Mouse (Mus musculus): ENCODE data around the gene Rasal1. TPM values are rescaled to one million over a fixed set of nuclear protein-coding genes. Genes with fewer than 3 reads are reported as not detected.

Rasal1 gene
- polyA plus RNA-seq, 1 experiment: 20.0 TPM

- peak overlapping the region; percentile 14; the same call in 1 of the 2 replicates for H3K27ac ChIP-seq (ENCODE audit: control insufficient read depth, insufficient read depth, low read depth, low read length)
- peaks cover 30% of the 10 kb centered on the region for H3K4me1 ChIP-seq (ENCODE audit: control insufficient read depth, insufficient read depth, low read length)
- H3K4me3 ChIP-seq (ENCODE audit: control insufficient read depth, low read depth, low read length): peak overlapping the region; percentile 78
- no peak for TF ChIP-seq CTCF (IDR thresholded peaks at IDR 0.05; ENCODE audit: control insufficient read depth, insufficient read depth, insufficient replicate concordance, low read depth, low read length)
- TF ChIP-seq POLR2A (IDR thresholded peaks at IDR 0.05; ENCODE audit: control insufficient read depth, low read depth, low read length): no peak
- peaks cover 4% of the 10 kb centered on the region for H3K27me3 ChIP-seq (ENCODE audit: control insufficient read depth, insufficient read depth, low read length)
- H3K36me3 ChIP-seq (ENCODE audit: control insufficient read depth, insufficient read depth, low read length): no peaks in the 10 kb centered on the region
Measured at GRCm38 (mm10) chr5:120711416-120711815, 62.8 kb downstream of the Rasal1 start.

GRCm38 (mm10) chr5:120711827-120712226, 63.2 kb downstream of the Rasal1 start, which contains the start of gene Dtx1:
Gene Dtx1 (minus strand): TSS chr5:120711927.
- peak within 1 kb of the TSS; percentile 78 for H3K4me3 ChIP-seq (ENCODE audit: control insufficient read depth, low read depth, low read length)
- H3K36me3 ChIP-seq (ENCODE audit: control insufficient read depth, insufficient read depth, low read length): no peaks in the 10 kb centered on the region
- H3K27ac ChIP-seq (ENCODE audit: control insufficient read depth, insufficient read depth, low read depth, low read length): peak within 1 kb of the TSS; percentile 14; the same call in 1 of the 2 replicates
- TF ChIP-seq CTCF (IDR thresholded peaks at IDR 0.05; ENCODE audit: control insufficient read depth, insufficient read depth, insufficient replicate concordance, low read depth, low read length) (no peak), POLR2A (IDR thresholded peaks at IDR 0.05; ENCODE audit: control insufficient read depth, low read depth, low read length) (no peak)
- H3K4me1 ChIP-seq (ENCODE audit: control insufficient read depth, insufficient read depth, low read length): peaks cover 27% of the 10 kb centered on the region
- peaks cover 4% of the 10 kb centered on the region for H3K27me3 ChIP-seq (ENCODE audit: control insufficient read depth, insufficient read depth, low read length)

GRCm38 (mm10) chr5:120712721-120713120, 64.1 kb downstream of the Rasal1 start:
- no peak overlapping the region for H3K4me3 ChIP-seq (ENCODE audit: control insufficient read depth, low read depth, low read length)
- peaks cover 4% of the 10 kb centered on the region for H3K27me3 ChIP-seq (ENCODE audit: control insufficient read depth, insufficient read depth, low read length)
- peaks cover 25% of the 10 kb centered on the region for H3K4me1 ChIP-seq (ENCODE audit: control insufficient read depth, insufficient read depth, low read length)
- TF ChIP-seq POLR2A (IDR thresholded peaks at IDR 0.05; ENCODE audit: control insufficient read depth, low read depth, low read length) (no peak), CTCF (IDR thresholded peaks at IDR 0.05; ENCODE audit: control insufficient read depth, insufficient read depth, insufficient replicate concordance, low read depth, low read length) (no peak)
- no peaks in the 10 kb centered on the region for H3K36me3 ChIP-seq (ENCODE audit: control insufficient read depth, insufficient read depth, low read length)
- no peak overlapping the region for H3K27ac ChIP-seq (ENCODE audit: control insufficient read depth, insufficient read depth, low read depth, low read length)

- no peak for TF ChIP-seq POLR2A (IDR thresholded peaks at IDR 0.05; ENCODE audit: control insufficient read depth, low read depth, low read length)
- TF ChIP-seq CTCF (IDR thresholded peaks at IDR 0.05; ENCODE audit: control insufficient read depth, insufficient read depth, insufficient replicate concordance, low read depth, low read length): peak; percentile 94
- peaks cover 4% of the 10 kb centered on the region for H3K27me3 ChIP-seq (ENCODE audit: control insufficient read depth, insufficient read depth, low read length)
- H3K36me3 ChIP-seq (ENCODE audit: control insufficient read depth, insufficient read depth, low read length): no peaks in the 10 kb centered on the region
- peak overlapping the region; percentile 21; the same call in 1 of the 2 replicates for H3K4me3 ChIP-seq (ENCODE audit: control insufficient read depth, low read depth, low read length)
- H3K27ac ChIP-seq (ENCODE audit: control insufficient read depth, insufficient read depth, low read depth, low read length): no peak overlapping the region
- H3K4me1 ChIP-seq (ENCODE audit: control insufficient read depth, insufficient read depth, low read length): peaks cover 27% of the 10 kb centered on the region
Measured at GRCm38 (mm10) chr5:120714314-120714713, 65.7 kb downstream of the Rasal1 start.

GRCm38 (mm10) chr5:120717136-120717535, 68.5 kb downstream of the Rasal1 start:
- H3K36me3 ChIP-seq (ENCODE audit: control insufficient read depth, insufficient read depth, low read length): no peaks in the 10 kb centered on the region
- H3K27me3 ChIP-seq (ENCODE audit: control insufficient read depth, insufficient read depth, low read length): no peaks in the 10 kb centered on the region
- peaks cover 15% of the 10 kb centered on the region for H3K4me1 ChIP-seq (ENCODE audit: control insufficient read depth, insufficient read depth, low read length)
- TF ChIP-seq POLR2A (IDR thresholded peaks at IDR 0.05; ENCODE audit: control insufficient read depth, low read depth, low read length) (no peak), CTCF (IDR thresholded peaks at IDR 0.05; ENCODE audit: control insufficient read depth, insufficient read depth, insufficient replicate concordance, low read depth, low read length) (no peak)
- H3K27ac ChIP-seq (ENCODE audit: control insufficient read depth, insufficient read depth, low read depth, low read length): no peak overlapping the region
- no peak overlapping the region for H3K4me3 ChIP-seq (ENCODE audit: control insufficient read depth, low read depth, low read length)

GRCm38 (mm10) chr5:120718600-120719378, 70.2 kb downstream of the Rasal1 start:
- Histone ChIP-seq H3K27me3 (ENCODE audit: control insufficient read depth, insufficient read depth, low read length) (no peaks in the 10 kb centered on the region), H3K27ac (ENCODE audit: control insufficient read depth, insufficient read depth, low read depth, low read length) (no peak overlapping the region), H3K4me3 (ENCODE audit: control insufficient read depth, low read depth, low read length) (peak overlapping the region; percentile 2), H3K36me3 (ENCODE audit: control insufficient read depth, insufficient read depth, low read length) (no peaks in the 10 kb centered on the region), H3K4me1 (ENCODE audit: control insufficient read depth, insufficient read depth, low read length) (peaks cover 12% of the 10 kb centered on the region)
- TF ChIP-seq POLR2A (IDR thresholded peaks at IDR 0.05; ENCODE audit: control insufficient read depth, low read depth, low read length) (no peak), CTCF (IDR thresholded peaks at IDR 0.05; ENCODE audit: control insufficient read depth, insufficient read depth, insufficient replicate concordance, low read depth, low read length) (peak; percentile 81)

GRCm38 (mm10) chr5:120721005-120721404, 72.4 kb downstream of the Rasal1 start:
- TF ChIP-seq CTCF (IDR thresholded peaks at IDR 0.05; ENCODE audit: control insufficient read depth, insufficient read depth, insufficient replicate concordance, low read depth, low read length): no peak
- Histone ChIP-seq H3K4me1 (ENCODE audit: control insufficient read depth, insufficient read depth, low read length) (peaks cover 4% of the 10 kb centered on the region; the same call in 1 of the 2 replicates), H3K36me3 (ENCODE audit: control insufficient read depth, insufficient read depth, low read length) (no peaks in the 10 kb centered on the region)

More at GRCm38 (mm10) chr5:120721005-120721404, 72.4 kb downstream of the Rasal1 start:
- Histone ChIP-seq H3K27me3 (ENCODE audit: control insufficient read depth, insufficient read depth, low read length) (no peaks in the 10 kb centered on the region), H3K4me3 (ENCODE audit: control insufficient read depth, low read depth, low read length) (no peak overlapping the region), H3K27ac (ENCODE audit: control insufficient read depth, insufficient read depth, low read depth, low read length) (no peak overlapping the region)
